Mouse (Mus musculus): ENCODE measurements around the gene Luc7l.

Luc7l gene

GRCm38 (mm10) chr17:26252539-26253251 is at the start of gene Luc7l:
Luc7l (plus strand) TSS chr17:26252896.
- peak; percentile 86 to 87 for DNase-seq (ENCODE audit: low read depth in 2 of 2, low spot score in 2 of 2)

- DNase-seq (ENCODE audit: low read depth in 2 of 2, low spot score in 2 of 2): peak in 1 of 2 experiments; percentile 20
Measured at GRCm38 (mm10) chr17:26203321-26203811, 49.3 kb upstream of the Luc7l start.

DNA sequence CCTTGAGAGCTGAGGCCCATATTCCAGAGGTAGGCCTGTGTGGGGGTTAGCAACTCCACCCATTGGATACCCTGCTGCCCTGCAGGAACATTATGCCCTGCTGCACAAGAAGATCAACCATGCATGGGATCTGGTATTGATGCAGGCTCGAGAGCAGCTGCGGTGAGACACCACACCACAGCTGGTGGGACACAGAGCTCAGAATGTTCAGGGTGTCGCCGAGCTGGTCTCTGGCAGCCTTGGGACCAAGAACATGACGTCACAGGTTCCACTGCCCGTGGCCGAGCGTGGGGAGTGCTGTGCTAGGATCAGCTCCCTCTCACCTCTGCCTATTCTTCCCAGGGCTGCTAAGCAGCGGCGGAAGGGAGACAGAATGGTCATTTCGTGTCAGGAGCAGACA is 47.9 kb upstream of the Luc7l start:
- DNase-seq (ENCODE audit: low read depth in 2 of 2, low spot score in 2 of 2): no peak

DNA sequence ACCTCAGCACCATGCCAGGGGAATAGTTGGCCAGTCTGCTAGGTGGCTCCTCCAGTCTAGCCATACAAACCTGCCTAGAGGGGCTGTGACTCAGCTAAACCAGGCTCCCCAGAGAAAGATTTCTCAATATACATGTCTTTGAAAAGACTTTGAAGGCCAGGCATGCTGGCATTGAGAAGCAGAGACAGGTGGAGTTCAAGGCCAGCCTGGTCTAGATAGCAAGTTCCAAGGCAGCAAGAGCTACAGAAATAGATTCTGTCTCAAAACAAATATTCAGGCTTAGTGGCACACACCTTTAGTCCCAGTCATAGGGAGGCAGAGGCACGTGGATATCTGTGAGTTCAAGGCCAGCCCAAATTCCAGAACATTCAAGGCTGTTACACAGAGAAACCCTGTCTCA is 46.3 kb upstream of the Luc7l start:
- DNase-seq (ENCODE audit: low read depth in 2 of 2, low spot score in 2 of 2): no peak

- DNase-seq (ENCODE audit: low read depth in 2 of 2, low spot score in 2 of 2): no peak
Measured at GRCm38 (mm10) chr17:26207686-26208085, 45.0 kb upstream of the Luc7l start, which contains the start of gene Arhgdig. Arhgdig (minus strand) TSS chr17:26207786.

DNA sequence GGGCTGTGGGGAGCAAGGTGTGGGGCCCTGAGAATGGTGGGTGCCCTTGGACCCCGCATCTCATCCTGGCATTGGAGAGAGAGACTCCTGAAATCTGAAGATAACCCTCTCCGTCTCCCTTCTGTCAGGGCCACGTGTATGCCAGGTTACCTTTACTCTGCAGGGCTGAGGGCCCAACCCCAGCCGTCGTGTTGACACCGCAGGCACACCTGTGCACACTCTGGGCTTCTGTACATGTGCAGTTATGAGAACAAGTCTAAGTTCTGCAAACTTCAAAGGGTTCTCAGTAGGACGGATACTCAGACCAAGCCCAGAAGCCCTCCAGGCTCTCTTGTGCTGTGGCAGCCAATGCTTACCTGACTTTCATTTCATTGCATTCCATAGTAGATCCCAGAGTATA is 40.5 kb upstream of the Luc7l start:
- DNase-seq (ENCODE audit: low read depth in 2 of 2, low spot score in 2 of 2): no peak

DNA sequence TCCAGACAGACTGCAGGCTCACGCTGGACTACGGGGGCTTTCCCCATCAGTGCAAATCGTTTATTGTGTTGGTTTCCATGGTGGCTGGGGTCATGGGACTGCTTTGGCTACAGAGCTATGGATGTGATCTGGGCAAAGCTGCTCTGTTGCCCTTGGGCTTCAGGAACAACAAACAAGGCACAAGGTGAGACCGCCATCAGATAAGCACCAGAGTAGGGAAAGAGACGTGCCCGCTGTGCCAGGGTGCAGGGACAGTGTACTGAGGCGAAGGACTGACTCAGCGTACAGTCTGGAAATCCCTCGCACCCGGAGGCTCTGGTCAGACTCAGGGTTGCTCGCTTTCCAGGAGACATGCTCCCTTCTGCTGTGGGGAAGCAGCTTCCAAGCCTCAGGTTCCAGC is 40.0 kb upstream of the Luc7l start:
- DNase-seq (ENCODE audit: low read depth in 2 of 2, low spot score in 2 of 2): no peak

DNA sequence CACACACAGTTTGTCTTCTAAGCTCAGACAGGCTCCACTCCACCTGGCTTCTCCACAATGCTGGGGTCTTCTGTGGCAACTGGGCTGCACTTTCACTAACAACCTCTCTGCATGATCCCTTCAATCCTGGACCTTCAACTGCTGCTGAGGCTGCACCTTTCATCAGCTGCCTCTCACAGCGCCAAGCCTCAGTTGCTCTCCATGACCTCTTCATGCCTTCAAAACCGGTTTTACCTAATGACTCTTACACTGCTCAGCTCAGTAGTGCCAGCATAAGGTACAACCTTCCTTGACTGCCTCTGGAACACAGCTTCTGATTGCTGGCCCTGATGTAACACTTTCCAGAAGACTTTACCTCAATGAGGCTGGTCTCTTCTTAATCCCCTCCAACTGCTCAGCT is 31.2 kb upstream of the Luc7l start:
- no peak for DNase-seq (ENCODE audit: low read depth in 2 of 2, low spot score in 2 of 2)

DNA sequence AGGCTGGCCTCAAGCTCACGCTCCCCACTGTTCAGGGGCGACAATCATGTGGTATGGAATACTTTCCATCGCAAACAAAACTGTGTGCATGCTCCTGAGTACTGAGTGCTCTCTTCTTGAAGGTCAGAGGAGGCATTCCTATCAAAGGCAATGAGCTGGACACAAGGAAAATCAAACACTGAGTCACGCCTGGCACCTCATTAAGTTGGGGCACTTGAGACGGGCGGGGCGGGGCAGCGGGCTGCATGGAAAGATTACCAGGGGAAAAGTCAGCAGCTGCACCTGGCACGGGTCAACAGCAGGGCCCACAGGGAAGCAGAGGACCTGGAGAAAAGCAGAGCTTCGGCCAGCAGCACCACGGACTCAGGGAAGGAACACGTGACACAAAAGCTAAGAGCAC is 27.5 kb upstream of the Luc7l start:
- DNase-seq (ENCODE audit: low read depth in 2 of 2, low spot score in 2 of 2): no peak

DNA sequence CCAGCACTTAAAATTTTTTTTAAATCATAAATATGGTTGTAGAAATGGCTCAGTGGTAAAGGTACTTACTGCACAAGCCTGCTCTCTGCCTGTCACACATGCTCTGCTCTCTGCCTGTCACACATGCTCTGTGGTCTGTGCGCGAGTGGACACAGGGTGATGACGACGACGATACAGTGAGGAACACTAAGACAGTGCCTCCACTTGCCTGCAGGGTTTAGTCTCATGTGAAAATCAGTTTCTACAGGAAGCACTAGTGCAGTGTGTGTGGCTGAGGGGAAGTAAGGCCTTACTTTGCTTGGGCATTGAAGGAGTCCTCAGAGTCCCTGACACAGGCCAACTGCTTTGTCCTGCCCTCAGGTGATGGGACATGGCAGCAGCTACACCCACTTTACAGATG is 22.9 kb upstream of the Luc7l start:
- DNase-seq (ENCODE audit: low read depth in 2 of 2, low spot score in 2 of 2): no peak

DNA sequence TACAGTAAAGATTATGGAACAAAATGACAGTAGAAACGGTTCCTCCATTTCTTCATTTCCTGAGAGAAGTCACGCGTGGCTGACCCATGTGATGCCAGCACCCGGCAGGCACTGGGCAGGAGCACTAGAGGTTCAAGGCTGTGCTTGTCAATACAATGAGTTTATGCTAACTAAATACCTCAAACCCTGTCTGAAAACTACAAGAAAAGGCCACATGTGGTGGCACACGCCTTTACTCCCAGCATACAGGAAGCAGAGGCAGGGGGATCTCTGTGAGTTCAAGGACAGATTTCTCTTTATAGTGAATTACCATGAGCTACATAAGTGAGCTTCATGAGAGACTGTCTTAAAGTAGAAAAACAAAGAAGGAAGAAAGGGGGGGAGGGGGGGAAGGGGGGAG is 21.5 kb upstream of the Luc7l start:
- DNase-seq (ENCODE audit: low read depth in 2 of 2, low spot score in 2 of 2): no peak

DNA sequence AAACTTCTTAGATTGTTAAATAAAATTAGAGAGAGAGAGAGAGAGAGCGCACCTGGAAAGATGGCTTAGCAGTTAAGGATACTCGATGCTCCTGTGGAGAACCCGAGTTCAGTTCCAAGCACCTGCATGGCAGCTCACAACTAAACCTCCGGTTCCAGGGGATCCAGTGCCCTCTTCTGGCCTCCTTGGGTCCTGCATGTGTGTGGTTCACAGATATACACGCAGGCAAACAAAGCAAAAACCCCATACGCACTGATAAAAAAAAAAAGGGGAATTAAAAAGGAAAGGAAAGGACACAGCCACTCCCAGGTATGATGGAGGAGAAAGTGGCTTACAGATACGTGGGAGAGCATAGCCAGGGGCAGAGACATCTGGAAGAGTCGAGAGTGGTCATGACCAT is 19.8 kb upstream of the Luc7l start:
- DNase-seq (ENCODE audit: low read depth in 2 of 2, low spot score in 2 of 2): peak in 1 of 2 experiments; percentile 29

DNA sequence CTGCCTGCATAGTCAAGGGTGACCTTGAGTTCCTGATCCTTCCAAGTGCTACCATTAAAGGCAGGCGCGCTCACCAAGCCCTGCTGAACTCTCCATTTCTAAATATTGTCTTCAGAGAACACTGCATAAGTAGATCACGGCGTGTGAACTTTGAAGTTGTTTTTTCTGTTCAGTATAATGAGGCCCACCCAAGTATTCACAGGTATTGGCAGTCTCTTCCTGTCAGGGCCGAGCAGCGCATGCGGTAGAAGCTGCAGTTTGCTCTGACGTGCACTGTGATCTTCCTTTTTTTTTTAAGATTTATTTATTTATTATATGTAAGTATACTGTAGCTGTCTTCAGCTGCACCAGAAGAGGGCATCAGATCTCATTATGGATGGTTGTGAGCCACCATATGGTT is 18.3 kb upstream of the Luc7l start:
- peak; percentile 33 to 53 for DNase-seq (ENCODE audit: low read depth in 2 of 2, low spot score in 2 of 2)

GRCm38 (mm10) chr17:26235077-26235815 is 17.4 kb upstream of the Luc7l start:
- DNase-seq (ENCODE audit: low read depth in 2 of 2, low spot score in 2 of 2): no peak

DNA sequence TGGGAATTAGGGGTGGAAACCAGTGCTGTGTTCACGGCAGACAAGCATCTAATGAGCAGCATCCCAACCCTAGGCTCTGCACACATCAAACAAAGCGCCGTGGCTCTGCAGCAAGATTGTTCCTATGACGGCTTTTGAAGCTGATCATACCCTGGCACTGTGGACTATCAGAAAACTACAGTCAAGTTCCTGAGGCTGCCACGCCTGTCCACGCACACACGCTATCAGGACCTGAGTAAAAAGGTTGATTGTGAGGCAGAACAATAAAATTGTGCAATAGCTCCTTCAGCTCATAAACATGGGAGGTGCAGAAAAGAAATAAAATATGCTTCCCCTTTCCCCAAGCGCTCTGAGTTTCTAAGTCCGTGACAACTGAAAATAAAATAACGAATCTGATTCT is 15.0 kb upstream of the Luc7l start:
- DNase-seq (ENCODE audit: low read depth in 2 of 2, low spot score in 2 of 2): no peak

- DNase-seq (ENCODE audit: low read depth in 2 of 2, low spot score in 2 of 2): no peak
Measured at GRCm38 (mm10) chr17:26239551-26239950, 13.1 kb upstream of the Luc7l start.

DNA sequence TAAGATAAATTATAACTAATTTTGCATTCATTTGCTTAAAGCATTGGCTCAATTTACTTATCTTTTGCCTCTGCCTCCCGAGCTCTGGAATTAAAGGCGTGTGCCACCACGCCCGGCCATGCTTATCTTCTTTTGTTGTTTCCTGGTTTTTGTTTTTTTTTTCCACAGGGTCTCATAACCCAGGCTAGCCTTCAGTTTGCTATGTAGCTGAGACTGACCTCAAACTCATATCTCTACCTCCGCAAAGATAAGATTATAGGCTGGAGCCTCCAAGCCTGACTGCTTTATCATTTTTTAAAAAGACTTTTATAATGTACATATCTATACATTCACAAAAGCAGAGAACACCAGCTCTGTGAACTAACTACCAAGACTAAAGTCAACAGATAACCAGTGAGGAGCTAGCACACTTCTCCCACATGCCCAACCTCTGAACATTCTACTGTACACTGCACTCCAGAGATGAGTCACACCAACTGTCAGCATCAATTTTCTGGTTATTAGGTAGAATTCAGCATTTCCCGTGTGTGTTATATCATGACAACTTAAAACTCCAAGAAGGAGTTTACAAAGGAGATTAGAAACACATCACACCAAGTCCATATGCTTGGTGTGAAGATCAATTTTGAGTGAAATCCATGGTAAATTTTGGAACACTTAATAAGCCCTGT is 12.4 kb upstream of the Luc7l start:
- DNase-seq (ENCODE audit: low read depth in 2 of 2, low spot score in 2 of 2): no peak

DNA sequence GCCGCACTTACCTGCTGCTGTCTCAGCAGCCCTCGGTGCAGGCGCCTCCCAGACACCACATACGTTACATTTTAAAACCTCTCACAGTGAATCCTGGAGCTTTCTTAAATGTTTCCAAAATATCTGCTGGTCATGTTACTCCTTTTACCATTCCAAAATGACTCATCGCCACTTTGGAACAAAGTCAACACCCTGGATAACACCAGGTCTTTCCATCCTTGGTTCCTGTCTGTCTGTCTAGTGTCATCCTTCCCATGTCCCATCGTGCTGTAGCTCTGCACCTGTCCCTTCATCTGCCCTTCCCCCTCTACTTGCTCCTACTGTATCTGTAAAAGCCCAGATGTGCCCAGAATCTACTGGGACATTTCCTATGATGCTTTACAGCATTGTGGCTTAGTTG is 11.7 kb upstream of the Luc7l start:
- DNase-seq (ENCODE audit: low read depth in 2 of 2, low spot score in 2 of 2): no peak

DNA sequence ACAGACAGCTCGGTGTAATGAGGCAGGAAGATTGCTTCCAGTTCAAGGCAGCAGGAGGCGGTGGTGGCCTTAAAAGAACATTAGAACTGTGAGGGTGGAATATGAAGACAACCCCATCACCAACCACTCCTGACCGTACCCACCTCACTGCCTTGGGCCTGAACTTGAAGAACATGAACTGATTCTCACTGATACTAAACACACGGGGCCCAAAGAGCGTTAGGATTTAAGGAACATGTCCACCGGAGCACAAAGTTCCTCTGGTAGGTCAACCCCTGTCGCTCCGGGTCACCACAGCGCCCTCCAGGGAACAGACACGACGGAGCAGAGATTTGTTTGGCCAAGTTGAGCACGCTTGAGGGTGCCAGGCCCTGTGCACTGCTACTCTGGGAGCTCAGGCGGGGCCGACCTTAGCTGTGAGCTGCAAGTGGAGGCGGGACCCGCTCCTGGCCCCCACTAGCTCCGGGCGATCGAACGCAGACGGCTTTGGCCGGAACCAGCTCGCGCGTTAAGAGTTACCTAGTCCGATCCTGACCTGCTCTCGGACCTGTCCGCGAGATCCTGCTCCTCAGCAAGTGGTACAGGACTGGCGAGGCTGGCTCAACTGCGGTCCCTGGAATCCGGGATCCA is 9.1 kb upstream of the Luc7l start:
- peak; percentile 69 to 73 for DNase-seq (ENCODE audit: low read depth in 2 of 2, low spot score in 2 of 2)

GRCm38 (mm10) chr17:26244101-26244841 is 8.4 kb upstream of the Luc7l start, which contains the start of gene Fam234a:
Fam234a (minus strand) TSS chr17:26244242.
- peak; percentile 77 to 86 for DNase-seq (ENCODE audit: low read depth in 2 of 2, low spot score in 2 of 2)

Measured in CD8-positive naive resting alpha-beta T cell, adult 2 months (primary cell).